Mouse (Mus musculus) G1E-ER4 (cell line): ENCODE measurements around the gene Gm960. TPM values are rescaled to one million over a fixed set of nuclear protein-coding genes. Genes with fewer than 3 reads are reported as not detected.

Experiments used
- GATA1 ChIP-seq: IDR thresholded peaks from one replicate; pipeline ENCODE4 v1.8.0; 2012; ENCODE audit warnings: low read length, inconsistent platforms
- polyA plus RNA-seq: library from polyadenylated mRNA; stranded (reverse); fragments of >175 nt; gene quantifications from 2 replicates; pipeline ENCODE4 v1.2.3, GENCODE M21; 2012

The Gm960 gene
- polyA plus RNA-seq, 1 experiment, result 0.24 TPM

DNA sequence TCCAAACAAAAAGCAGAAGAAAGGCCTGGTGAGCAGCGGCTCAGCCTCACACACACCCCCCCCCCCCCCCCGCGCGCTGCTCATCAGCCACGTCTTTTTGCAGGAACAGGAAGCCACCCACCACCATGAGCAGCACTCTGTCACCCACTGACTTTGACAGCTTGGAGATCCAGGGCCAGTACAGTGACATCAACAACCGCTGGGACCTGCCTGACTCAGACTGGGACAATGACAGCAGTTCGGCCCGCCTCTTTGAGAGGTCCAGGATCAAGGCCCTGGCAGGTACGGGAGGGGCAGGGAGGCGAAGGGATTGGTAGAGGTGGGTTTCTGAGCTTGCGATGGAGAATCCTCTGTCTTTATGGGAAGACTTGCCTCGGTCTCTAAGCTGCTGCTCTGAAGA lies 20.2 kb upstream of the Gm960 start:
- TF ChIP-seq GATA1, result no peak

DNA sequence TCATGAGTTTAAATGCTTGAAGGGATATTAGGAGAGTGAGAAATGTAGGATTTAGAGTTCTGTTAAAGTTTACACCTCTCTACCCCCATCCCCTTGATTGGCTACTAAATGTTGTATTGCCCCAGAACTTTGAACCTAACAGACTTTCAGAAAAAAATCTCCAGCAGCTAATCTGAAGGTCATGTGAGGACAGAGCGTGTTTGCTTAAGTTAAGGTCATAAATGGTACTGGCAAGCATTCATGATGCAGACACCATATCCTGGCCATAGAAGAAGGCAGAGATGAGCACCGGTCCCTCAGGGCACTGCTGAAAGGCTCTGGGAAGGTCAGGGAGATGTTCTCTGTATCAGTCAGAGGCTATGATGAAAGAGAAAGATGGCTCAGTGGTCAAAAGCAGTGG lies 18.8 kb upstream of the Gm960 start:
- no peak for TF ChIP-seq GATA1

DNA sequence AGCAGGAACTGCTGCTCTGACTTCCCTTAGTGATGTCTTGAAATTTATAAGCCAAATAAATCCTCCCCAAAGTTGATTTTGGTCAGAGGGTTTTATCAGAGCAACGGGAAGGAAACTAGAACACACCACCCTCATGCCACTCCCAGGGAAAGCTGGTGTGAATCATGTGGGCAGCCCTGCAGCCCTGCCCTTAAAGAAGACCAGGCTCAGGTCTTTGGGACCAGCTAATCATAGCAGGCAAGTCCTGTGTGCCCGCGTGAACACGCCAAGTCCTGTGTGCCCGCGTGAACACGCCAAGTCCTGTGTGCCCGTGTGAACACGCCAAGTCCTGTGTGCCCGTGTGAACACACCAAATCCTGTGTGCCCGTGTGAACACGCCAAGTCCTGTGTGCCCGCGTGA lies 18.3 kb upstream of the Gm960 start:
- TF ChIP-seq GATA1, result no peak

DNA sequence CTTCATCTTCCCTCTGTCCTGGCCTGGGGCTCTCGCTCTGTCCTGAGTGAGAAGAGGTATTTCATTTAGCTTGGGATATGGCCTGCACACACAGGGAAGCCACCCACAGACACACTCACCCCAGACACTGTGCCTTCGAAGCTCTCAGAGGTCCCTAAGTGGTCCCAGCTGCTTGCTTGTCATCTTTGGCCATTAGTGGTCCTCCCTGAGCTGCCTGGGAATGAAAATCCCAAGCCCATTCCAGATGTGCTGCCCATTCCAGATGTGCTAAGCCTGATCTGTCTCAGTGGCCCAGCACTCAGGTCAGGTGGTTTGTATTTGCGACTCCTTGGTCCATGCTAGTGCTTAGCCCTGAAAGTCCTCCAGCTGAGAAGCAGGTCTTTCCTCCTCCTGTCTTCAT lies 15.4 kb upstream of the Gm960 start:
- no peak for TF ChIP-seq GATA1

DNA sequence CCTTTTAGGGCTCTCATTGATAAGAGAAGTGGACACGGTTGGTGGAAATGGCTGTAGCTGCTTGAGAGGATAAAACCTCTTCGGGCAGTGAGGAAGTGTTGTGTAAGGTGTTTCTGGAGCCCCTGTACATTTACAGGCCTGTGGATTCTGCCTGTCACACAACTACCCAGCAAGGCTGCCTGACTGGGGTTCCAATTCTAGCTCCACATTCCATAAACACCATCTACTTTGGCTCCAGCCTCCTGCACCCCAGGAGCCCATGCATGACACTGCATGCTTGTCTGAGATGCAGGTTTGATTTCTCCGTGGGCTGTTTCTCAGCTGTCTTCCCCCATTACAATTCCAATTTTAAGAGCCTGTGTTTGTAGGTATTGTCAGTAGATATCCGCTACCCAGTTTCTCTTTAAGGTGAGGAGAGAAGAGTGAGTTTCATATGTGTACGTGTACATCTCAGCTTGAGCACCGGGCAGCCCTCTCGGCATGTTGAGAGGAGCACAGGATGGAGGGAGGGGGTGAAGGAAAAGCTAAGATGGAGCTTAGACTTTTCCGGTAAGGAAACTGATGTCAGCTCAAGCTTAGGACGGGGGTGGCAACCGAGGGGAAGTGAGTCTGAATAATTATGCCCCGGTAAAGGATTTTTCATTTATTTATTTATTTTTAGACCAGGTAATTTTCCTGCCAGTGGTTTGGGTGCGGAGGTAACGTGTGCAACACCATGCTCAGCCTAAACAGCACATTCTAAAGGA lies 14.5 kb upstream of the Gm960 start:
- TF ChIP-seq GATA1, result no peak

DNA sequence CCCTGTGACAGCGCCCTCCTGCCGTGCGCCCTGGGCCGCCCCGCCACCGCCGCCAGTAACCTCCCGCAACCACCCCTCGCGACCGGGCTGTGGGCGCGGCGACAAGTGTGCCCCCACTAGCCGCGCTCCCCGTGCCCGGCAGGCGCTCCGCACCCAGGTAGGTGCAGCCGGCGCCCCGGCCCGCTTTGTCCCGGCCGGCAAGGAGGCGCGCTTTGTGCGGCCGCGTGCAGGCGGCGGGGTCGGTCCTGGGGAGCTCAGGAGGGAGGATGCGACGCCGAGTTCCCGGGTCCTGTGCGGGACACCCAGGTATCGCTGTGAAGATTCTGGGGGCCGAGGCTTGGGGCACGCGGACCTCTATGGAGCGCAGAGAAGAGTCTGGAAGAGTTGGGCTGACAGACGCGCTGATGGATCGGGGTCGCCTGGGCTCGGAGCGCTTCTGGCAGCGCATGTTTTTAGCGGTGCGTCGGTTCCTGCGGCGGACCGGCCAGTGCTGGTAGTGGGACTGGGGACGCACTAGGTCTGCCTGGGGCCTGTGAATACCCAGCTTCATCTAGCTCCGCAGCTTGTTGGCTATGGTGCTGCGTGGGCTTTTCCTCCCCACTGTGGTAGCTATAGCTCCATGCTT lies 13.8 kb upstream of the Gm960 start:
- TF ChIP-seq GATA1, result no peak

DNA sequence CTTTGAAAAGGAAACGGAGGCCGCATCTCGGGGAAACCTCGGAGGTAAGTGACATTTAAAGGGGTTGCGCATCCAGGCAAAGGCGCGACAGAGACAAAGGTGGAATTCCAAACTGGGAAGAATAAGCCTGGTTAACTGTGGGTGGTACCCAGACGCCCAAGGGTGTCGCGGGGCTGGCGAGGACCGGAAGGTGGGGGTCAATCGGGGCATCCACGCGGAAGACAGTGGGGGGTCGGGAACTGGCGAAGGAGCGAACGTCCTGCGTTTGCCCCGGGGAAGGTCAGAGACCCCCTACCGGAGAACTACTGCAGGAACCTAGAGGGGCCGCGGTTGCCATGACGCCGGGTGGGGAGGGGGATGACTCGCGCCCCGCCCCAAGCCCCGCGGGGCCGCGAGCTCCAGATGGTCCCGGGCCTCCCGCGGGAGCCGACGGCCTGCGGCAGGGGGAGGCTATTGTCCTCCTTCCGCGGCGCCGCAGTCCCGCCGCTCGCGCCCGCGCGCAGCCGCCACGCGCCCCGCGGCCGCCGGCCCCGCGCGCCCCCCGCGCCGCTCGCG lies 13.2 kb upstream of the Gm960 start:
- TF ChIP-seq GATA1, result no peak

DNA sequence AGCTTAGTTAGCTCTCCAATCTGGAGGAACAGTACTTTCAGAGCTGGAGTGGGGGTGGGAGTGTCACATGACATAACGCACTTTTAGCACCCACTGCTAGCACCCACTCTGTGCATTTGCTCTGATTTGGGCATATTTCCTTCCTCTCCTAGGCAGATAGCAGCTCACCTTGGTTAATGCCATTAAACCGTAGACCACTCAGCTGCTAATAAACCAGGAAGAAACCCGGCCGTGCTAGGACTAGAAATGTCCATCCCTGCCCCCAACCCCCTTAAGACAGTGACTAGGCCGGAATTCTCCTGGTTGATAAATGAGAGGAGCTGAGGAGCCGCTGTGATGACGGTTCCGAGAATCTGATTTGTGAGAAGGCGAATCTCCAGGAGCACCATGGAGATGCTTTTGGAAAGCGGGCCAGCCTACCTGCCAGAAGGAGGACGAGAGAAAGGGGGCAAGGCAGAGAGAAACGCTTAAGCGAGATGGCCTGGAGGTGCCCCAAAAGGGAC lies 12.7 kb upstream of the Gm960 start, which contains the start of gene Sptbn2:
Gene Sptbn2 (plus strand): TSS at position 70 of the 503 bp plus-strand sequence.
- TF ChIP-seq GATA1, result no peak

DNA sequence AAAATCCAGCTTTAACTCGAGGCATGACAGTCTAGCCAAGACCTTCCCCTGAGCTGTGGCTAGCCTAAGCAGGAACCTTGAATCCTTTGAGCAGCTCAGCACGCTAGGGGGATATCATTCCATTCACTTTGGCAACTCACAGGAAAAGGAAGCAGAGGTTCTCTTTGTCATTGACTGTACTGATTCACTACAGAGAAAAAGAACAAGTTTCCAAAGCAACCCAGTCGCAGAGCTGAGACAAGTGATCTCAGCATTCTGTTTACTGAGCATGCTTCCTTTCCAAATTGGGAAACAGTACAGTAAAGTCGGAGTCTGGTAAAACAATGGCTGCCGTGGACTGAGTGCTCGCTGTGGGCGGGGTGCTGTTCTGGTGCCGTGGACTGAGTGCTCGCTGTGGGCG lies 10.3 kb upstream of the Gm960 start:
- TF ChIP-seq GATA1, result no peak

DNA sequence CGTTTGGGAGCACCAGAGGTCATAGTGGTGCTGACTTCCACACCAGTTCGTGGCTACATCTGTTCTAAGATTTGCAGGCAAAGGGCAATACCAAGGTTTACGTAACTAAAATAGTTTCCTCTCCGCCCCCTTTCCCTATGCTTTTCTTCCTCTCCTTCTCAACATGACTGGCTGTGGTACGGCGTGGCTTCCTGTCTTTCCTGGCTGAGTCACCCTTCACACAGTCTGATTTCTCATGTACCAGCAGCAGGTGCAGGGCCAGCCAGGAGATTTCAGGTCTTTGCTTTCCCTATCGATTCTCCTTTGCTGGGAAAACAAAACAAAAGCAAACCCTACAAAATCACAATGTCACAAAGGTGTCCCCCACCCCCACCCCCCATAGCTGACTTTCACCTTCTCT lies 2.8 kb upstream of the Gm960 start:
- no peak for TF ChIP-seq GATA1

DNA sequence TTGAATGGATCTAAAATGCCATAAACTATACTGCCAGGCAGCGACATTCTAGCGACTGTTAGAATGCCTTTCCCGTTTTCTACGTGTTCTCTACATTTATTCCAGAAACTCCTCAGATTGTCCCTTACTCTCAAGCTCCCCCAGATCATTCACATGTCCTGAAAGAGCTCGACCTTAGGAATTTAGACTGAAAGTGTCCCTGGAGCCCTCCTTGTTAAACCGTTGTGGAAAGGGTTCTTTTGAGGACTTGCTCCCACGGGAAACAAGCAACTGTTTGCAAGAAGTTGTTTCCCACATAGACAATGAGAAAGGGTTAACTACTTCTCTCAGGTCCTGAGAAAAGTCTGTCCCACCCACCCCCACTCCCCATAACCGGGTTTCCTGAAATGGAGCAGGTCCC lies 2.2 kb upstream of the Gm960 start:
- no peak for TF ChIP-seq GATA1

DNA sequence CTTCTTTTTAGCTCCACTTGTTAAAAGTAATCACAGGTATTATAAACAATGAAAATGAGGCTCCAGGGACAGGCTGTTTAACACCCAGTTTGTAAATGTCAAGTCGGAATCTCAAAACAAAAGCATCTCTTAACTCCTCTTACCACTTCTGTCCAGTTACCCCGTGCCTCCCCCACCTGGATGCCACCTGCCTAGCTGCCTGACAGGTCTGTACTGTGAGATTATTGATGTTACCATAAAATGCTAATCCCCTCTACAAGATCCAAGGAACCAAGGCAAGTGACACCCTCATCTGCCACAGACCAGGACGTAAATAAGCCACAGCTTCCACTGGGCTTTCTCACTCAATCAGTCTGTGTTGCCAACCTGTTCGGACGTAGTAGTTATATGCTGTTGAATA lies 1.4 kb upstream of the Gm960 start:
- TF ChIP-seq GATA1, result no peak

DNA sequence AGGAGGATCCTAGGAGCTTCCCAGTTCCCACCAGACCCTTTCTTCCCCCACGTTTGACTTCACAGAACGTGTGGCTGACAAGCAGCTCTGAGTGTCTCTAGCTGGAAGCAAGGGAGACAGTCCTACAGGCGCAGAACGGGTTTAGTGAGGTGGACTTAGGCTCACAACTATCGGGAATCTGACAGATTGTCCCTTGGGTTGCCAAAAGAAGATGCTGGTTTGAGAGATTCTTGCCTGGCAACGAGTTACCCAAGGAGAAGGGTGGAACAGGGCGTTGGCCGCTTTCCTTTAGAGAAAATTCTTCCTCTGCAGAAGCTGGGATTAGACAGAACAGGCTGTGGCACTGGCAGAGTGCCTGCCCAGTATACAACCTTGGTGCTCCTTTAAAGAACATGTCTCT lies 388 bp upstream of the Gm960 start:
- no peak for TF ChIP-seq GATA1

DNA sequence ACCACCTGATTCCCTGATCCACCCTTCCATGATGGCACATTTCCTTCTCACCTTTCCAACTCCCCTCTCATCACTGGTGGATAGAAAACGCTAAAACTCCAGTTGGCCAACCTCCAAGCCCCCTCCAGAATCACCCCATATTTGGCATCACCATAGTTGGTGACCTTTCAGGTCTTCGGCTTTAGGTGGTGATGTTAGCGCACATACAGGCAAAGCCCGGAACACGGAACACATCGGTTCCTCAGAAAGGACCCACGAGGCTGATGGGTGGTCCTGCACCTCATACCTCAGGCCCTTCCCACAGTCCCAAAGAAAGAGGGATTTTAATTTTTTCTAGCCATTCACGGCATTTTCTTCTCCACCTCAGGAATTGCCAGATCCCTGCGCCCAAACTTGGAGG lies 747 bp downstream of the Gm960 start:
- TF ChIP-seq GATA1, result no peak

DNA sequence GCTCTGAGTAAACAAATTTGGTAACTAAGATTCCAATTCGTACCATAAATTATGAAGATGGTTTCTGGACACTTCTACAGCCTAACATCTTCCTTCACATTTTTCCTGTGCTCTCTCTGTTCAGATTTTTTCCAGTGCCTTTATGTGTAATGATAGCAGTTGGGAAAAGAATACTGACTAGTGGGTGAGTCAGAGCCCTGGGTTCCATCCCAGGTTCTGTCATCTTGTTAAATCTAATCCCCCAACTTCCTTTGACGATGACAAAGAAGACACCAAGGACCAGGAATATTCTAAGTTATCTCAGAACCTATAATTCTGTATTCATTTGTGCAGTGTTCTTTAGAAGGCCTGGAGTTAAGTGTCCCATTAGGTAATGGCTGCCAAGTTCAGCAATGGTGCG lies 1.3 kb downstream of the Gm960 start:
- no peak for TF ChIP-seq GATA1

DNA sequence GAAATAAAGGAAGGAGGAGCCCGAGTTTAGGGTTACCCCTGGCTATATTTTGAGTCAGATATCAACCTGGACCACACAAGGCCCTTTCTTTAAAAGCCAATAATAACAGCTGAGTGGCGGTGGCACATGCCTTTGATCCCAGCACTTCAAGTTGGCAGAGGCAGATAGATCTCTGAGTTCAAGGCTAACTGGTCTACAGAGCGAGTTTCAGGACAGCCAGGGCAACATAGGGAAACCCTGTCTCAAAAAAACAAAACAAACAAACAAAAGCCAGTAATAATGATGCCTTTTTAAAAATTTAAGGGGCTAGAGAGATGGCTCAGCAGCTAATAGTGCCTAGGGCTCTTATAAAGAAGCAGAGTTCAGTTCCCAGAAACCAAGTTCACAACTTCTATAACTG lies 4.1 kb downstream of the Gm960 start:
- no peak for TF ChIP-seq GATA1

DNA sequence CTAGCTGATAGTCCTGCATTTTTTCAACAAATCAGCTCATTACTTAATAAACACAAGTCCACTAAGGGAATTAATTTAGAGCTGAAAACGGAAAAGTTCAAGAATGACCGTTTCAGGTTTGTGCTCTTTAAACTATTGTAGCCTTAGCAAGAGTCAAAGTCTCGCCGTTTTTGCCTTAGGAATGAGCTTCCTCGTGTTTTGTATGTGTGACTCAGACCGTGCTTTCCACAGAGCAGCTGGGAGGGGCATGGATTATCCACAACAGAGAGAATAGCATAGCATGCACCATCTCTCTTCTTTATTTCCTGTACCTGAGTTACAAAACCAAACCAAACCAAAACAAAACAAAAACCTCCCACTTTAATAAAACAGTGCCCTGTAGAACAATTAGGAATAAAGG lies 26.1 kb downstream of the Gm960 start:
- no peak for TF ChIP-seq GATA1
